Comparison of ENCODE assay signal across 11 mouse cellular contexts in genomic region chr10:127603437-127604371, GRCm38 (mm10). TPM values are rescaled to one million over a fixed set of nuclear protein-coding genes. Genes with fewer than 3 reads are reported as not detected.
A peak's percentile ranks its signal among the peaks of the same experiment; 100 is the strongest.
DNase-seq lines count a peak whose midpoint lies in the region; ATAC-seq and TF ChIP-seq lines count a peak whose summit lies in the region.
"Had no signal": no experiment of that assay in that cellular context is flagged by ENCODE, and none has a peak within 500 bp of the region (broad histone marks: within the 10 kb centered on the region; RNA-seq: fewer than 3 reads in every experiment).

No protein-coding gene starts in this region.

- 0 out of 2 replicates have a peak overlapping the region, but pooled peaks have one; percentile 71 for H3K27ac ChIP-seq in kidney, postnatal 0 days
- peak overlapping the region; percentile 71 for H3K27ac ChIP-seq in brown adipose tissue, adult 24 weeks (replicated peaks; ENCODE audit: low read depth, low read length)
- H3K27ac ChIP-seq in intestine, embryonic 15.5 days: peak overlapping the region; percentile 89
- H3K27ac ChIP-seq in hindbrain, embryonic 14.5 days: no peak overlapping the region
- H3K27ac ChIP-seq: hindbrain, embryonic 10.5 days had no signal

- no peaks in the 10 kb centered on the region for H3K27me3 ChIP-seq in kidney, postnatal 0 days (ENCODE audit: insufficient read depth, low read length)
- H3K27me3 ChIP-seq in intestine, embryonic 15.5 days (replicated peaks): no peaks in the 10 kb centered on the region
- H3K27me3 ChIP-seq in megakaryocyte, embryonic 14.5 days (replicated peaks): peaks cover 78% of the 10 kb centered on the region
- no peaks in the 10 kb centered on the region for H3K27me3 ChIP-seq in hindbrain, embryonic 14.5 days (ENCODE audit: control insufficient read depth, insufficient read depth, low read length)

- no peak for ATAC-seq in kidney, postnatal 0 days (replicated peaks; ENCODE audit: low FRiP score, low read depth)
- ATAC-seq in intestine, embryonic 15.5 days: peak; percentile 92
- no peak for ATAC-seq in hindbrain, embryonic 14.5 days (ENCODE audit: low FRiP score)
- no peak for ATAC-seq in cerebellum, adult (ENCODE audit: insufficient number of reproducible peaks, low FRiP score, low TSS enrichment)

- no peaks in the 10 kb centered on the region for H3K9me3 ChIP-seq in kidney, postnatal 0 days (replicated peaks; ENCODE audit: low read length)
- no peaks in the 10 kb centered on the region for H3K9me3 ChIP-seq in intestine, embryonic 15.5 days
- no peaks in the 10 kb centered on the region for H3K9me3 ChIP-seq in megakaryocyte, embryonic 14.5 days
- no peaks in the 10 kb centered on the region for H3K9me3 ChIP-seq in hindbrain, embryonic 14.5 days (ENCODE audit: control insufficient read depth, low read length)
- H3K9me3 ChIP-seq: hindbrain, embryonic 10.5 days had no signal

- peaks cover 47% of the 10 kb centered on the region for H3K4me1 ChIP-seq in kidney, postnatal 0 days (replicated peaks; ENCODE audit: insufficient read depth, low read length)
- peaks cover 44% of the 10 kb centered on the region for H3K4me1 ChIP-seq in brown adipose tissue, adult 24 weeks (ENCODE audit: control insufficient read depth, insufficient read depth, insufficient read length, low read length)
- peaks cover 59% of the 10 kb centered on the region for H3K4me1 ChIP-seq in intestine, embryonic 15.5 days (replicated peaks)
- H3K4me1 ChIP-seq in megakaryocyte, embryonic 14.5 days: peaks cover 31% of the 10 kb centered on the region
- H3K4me1 ChIP-seq in hindbrain, embryonic 14.5 days (replicated peaks; ENCODE audit: control insufficient read depth, insufficient read depth, low read length): no peaks in the 10 kb centered on the region

- 46% methylated on average over 13 of the region's 13 CpGs for WGBS in kidney, postnatal 0 days
- 40% methylated on average over 13 of the region's 13 CpGs for WGBS in intestine, embryonic 15.5 days
- 83% methylated on average over 13 of the region's 13 CpGs for WGBS in hindbrain, embryonic 14.5 days

- H3K4me3 ChIP-seq in kidney, postnatal 0 days (replicated peaks; ENCODE audit: low read depth, low read length): no peak overlapping the region
- H3K4me3 ChIP-seq in brown adipose tissue, adult 24 weeks (ENCODE audit: insufficient read depth, low read depth, low read length): no peak overlapping the region
- 0 out of 2 replicates have a peak overlapping the region, but pooled peaks have one; percentile 11 for H3K4me3 ChIP-seq in intestine, embryonic 15.5 days (replicated peaks)
- peak overlapping the region; percentile 70 for H3K4me3 ChIP-seq in megakaryocyte, embryonic 14.5 days (replicated peaks)
- no peak overlapping the region for H3K4me3 ChIP-seq in hindbrain, embryonic 14.5 days (replicated peaks; ENCODE audit: low read length)
- H3K4me3 ChIP-seq: hindbrain, embryonic 10.5 days had no signal

- H3K36me3 ChIP-seq in kidney, postnatal 0 days (ENCODE audit: insufficient read depth, low read length): 0 out of 2 replicates have a peak, but pooled peaks cover 8% of the 10 kb centered on the region
- H3K36me3 ChIP-seq in intestine, embryonic 15.5 days: peaks cover 11% of the 10 kb centered on the region
- H3K36me3 ChIP-seq in megakaryocyte, embryonic 14.5 days (replicated peaks; ENCODE audit: low read length): no peaks in the 10 kb centered on the region
- peaks cover 97% of the 10 kb centered on the region for H3K36me3 ChIP-seq in hindbrain, embryonic 14.5 days (replicated peaks; ENCODE audit: control insufficient read depth, insufficient read depth)

- no peak overlapping the region for H3K9ac ChIP-seq in kidney, postnatal 0 days (ENCODE audit: low read depth, low read length)
- peak overlapping the region; percentile 34 for H3K9ac ChIP-seq in intestine, embryonic 15.5 days
- no peak overlapping the region for H3K9ac ChIP-seq in hindbrain, embryonic 14.5 days

- DNase-seq in kidney, postnatal 0 days (ENCODE audit: low spot score): no peak
- no peak for DNase-seq in kidney, adult 9 months
- DNase-seq in hindbrain, embryonic 14.5 days (ENCODE audit: low spot score): no peak
- no peak for DNase-seq in right cerebral cortex, postnatal 4 days
- DNase-seq: adrenal gland, postnatal 10 days; right cerebral cortex, postnatal 14 days had no signal

- H3K4me2 ChIP-seq in kidney, postnatal 0 days (ENCODE audit: low read length): no peak overlapping the region
- peak overlapping the region; percentile 43 for H3K4me2 ChIP-seq in intestine, embryonic 15.5 days (replicated peaks)
- no peak overlapping the region for H3K4me2 ChIP-seq in hindbrain, embryonic 14.5 days (replicated peaks)

- TF ChIP-seq CTCF in kidney, postnatal 0 days (IDR thresholded peaks at IDR 0.05; ENCODE audit: low read depth): no peak

RNA-seq across cellular contexts. Expression of gene Lrp1, which starts 17.2 kb away (rescaled TPM):
- polyA plus RNA-seq in kidney, postnatal 0 days (2015; fragmentation: Nextera tagmentation; extraction: Ambion mirVana): 42.6 and 44.5 TPM in 2 replicates
- polyA plus RNA-seq in brown adipose tissue, adult 24 weeks (2012; ENCODE audit: insufficient read depth, insufficient read length, missing spikeins): 43.8 and 47.2 TPM in 2 replicates
- polyA plus RNA-seq in intestine, embryonic 15.5 days (2015; fragmentation: Nextera tagmentation; extraction: Ambion mirVana): 67.2 and 77.1 TPM in 2 replicates
- polyA plus RNA-seq in megakaryocyte, embryonic 14.5 days (2012; ENCODE audit: insufficient read depth, low replicate concordance): 10.2 and 208 TPM in 2 replicates
- polyA plus RNA-seq in hindbrain, embryonic 14.5 days (2014; fragmentation: Nextera tagmentation; extraction: Ambion mirVana): 118 and 119 TPM in 2 replicates

RNA-seq across cellular contexts. Expression of gene Stat6, which starts 39.1 kb away (rescaled TPM):
- 26.2 and 27.0 TPM in 2 replicates for polyA plus RNA-seq in kidney, postnatal 0 days (2015; fragmentation: Nextera tagmentation; extraction: Ambion mirVana)
- 24.7 and 28.8 TPM in 2 replicates for polyA plus RNA-seq in brown adipose tissue, adult 24 weeks (2012; ENCODE audit: insufficient read depth, insufficient read length, missing spikeins)
- polyA plus RNA-seq in intestine, embryonic 15.5 days (2015; fragmentation: Nextera tagmentation; extraction: Ambion mirVana): 37.7 and 39.9 TPM in 2 replicates
- polyA plus RNA-seq in megakaryocyte, embryonic 14.5 days (2012; ENCODE audit: insufficient read depth, low replicate concordance): 33.8 and 70.6 TPM in 2 replicates
- 4.7 and 5.5 TPM in 2 replicates for polyA plus RNA-seq in hindbrain, embryonic 14.5 days (2014; fragmentation: Nextera tagmentation; extraction: Ambion mirVana)

Comparison
In these comparisons a context has a peak if more than half of its experiments do, and no peak if none do; other contexts are left out.
1. H3K4me3 ChIP-seq: peak in intestine, embryonic 15.5 days (single experiment) and megakaryocyte, embryonic 14.5 days (single experiment); none in kidney, postnatal 0 days (single experiment), brown adipose tissue, adult 24 weeks (single experiment) and hindbrain, embryonic 14.5 days (single experiment).